Mouse (Mus musculus): ENCODE data around the gene Hdhd3. TPM values are rescaled to one million over a fixed set of nuclear protein-coding genes. Genes with fewer than 3 reads are reported as not detected.
A peak's percentile ranks its signal among the peaks of the same experiment; 100 is the strongest.
"Not testable (repeated sequence)": the region's sequence is repeated elsewhere in the genome, so short reads cannot be mapped to it uniquely, and the experiment has no call there.

Hdhd3 gene
- polyA plus RNA-seq, 2 experiments, result 7.6 to 15.0 TPM

- no peak for DNase-seq (ENCODE audit: low spot score)
- no peaks in the 10 kb centered on the region for H3K36me3 ChIP-seq (ENCODE audit: control insufficient read depth, insufficient read depth, low read length)
- 0 out of 2 replicates have a peak, but pooled peaks cover 2% of the 10 kb centered on the region for H3K4me1 ChIP-seq (ENCODE audit: control insufficient read depth, insufficient read depth, low read length)
- no peak overlapping the region for H3K4me2 ChIP-seq (replicated peaks; ENCODE audit: low read depth, low read length, severe bottlenecking)
- no peak overlapping the region for H3K9ac ChIP-seq (ENCODE audit: low read depth, low read length, severe bottlenecking)
- no peak for TF ChIP-seq POLR2A (IDR thresholded peaks at IDR 0.05; ENCODE audit: borderline replicate concordance, extremely low read depth, insufficient read depth, insufficient read length)
- no peaks in the 10 kb centered on the region for H3K9me3 ChIP-seq (ENCODE audit: control insufficient read depth, low read length)
- no peak for ATAC-seq (ENCODE audit: low FRiP score, low read depth)
- H3K4me3 ChIP-seq (replicated peaks; ENCODE audit: low read length), result no peak overlapping the region
- H3K27ac ChIP-seq (replicated peaks; ENCODE audit: low read depth, low read length), result no peak overlapping the region
- 85% methylated on average over 8 of the region's 8 CpGs for WGBS
- H3K27me3 ChIP-seq (ENCODE audit: control insufficient read depth, insufficient read depth, low read length), result 0 out of 2 replicates have a peak, but pooled peaks cover 7% of the 10 kb centered on the region
Measured at GRCm38 (mm10) chr4:62485450-62486161, 17.7 kb downstream of the Hdhd3 start.

DNA sequence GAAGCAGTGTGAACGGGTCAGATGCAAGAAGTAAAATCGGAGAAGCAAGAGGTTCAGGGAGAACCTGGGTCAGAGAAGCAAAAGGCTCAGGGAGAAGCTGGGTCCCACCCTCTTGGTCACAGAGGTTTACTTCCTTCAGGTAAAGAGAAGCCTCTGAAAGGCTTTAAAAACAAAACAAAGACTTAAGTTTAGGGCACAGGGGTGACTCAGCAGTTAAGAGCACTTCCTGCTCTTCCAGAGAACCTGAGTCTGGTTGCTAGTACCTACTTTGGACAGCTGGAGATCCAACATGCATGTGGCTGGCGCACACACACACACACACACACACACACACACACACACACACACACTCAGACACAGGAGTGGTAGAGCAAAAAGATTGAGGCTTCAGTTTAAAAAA lies 18.3 kb downstream of the Hdhd3 start:
- 0 out of 2 replicates have a peak, but pooled peaks cover 2% of the 10 kb centered on the region for H3K4me1 ChIP-seq (ENCODE audit: control insufficient read depth, insufficient read depth, low read length)
- WGBS, result 73% methylated on average over 3 of the region's 3 CpGs
- H3K27me3 ChIP-seq (ENCODE audit: control insufficient read depth, insufficient read depth, low read length), result peaks cover 10% of the 10 kb centered on the region; the same call in 1 of the 2 replicates
- H3K4me3 ChIP-seq (replicated peaks; ENCODE audit: low read length), result no peak overlapping the region
- H3K27ac ChIP-seq (replicated peaks; ENCODE audit: low read depth, low read length), result no peak overlapping the region
- no peak for TF ChIP-seq POLR2A (IDR thresholded peaks at IDR 0.05; ENCODE audit: borderline replicate concordance, extremely low read depth, insufficient read depth, insufficient read length)
- DNase-seq (ENCODE audit: low spot score) (no peak), ATAC-seq (ENCODE audit: low FRiP score, low read depth) (no peak)
- no peaks in the 10 kb centered on the region for H3K36me3 ChIP-seq (ENCODE audit: control insufficient read depth, insufficient read depth, low read length)
- no peaks in the 10 kb centered on the region for H3K9me3 ChIP-seq (ENCODE audit: control insufficient read depth, low read length)
- H3K4me2 ChIP-seq (replicated peaks; ENCODE audit: low read depth, low read length, severe bottlenecking), result no peak overlapping the region
- no peak overlapping the region for H3K9ac ChIP-seq (ENCODE audit: low read depth, low read length, severe bottlenecking)

- no peak for TF ChIP-seq POLR2A (IDR thresholded peaks at IDR 0.05; ENCODE audit: borderline replicate concordance, extremely low read depth, insufficient read depth, insufficient read length)
- Histone ChIP-seq H3K36me3 (ENCODE audit: control insufficient read depth, insufficient read depth, low read length) (no peaks in the 10 kb centered on the region), H3K9ac (ENCODE audit: low read depth, low read length, severe bottlenecking) (no peak overlapping the region), H3K9me3 (ENCODE audit: control insufficient read depth, low read length) (no peaks in the 10 kb centered on the region), H3K27ac (replicated peaks; ENCODE audit: low read depth, low read length) (no peak overlapping the region), H3K4me3 (replicated peaks; ENCODE audit: low read length) (no peak overlapping the region), H3K27me3 (ENCODE audit: control insufficient read depth, insufficient read depth, low read length) (peaks cover 17% of the 10 kb centered on the region; the same call in 1 of the 2 replicates), H3K4me1 (ENCODE audit: control insufficient read depth, insufficient read depth, low read length) (peaks cover 6% of the 10 kb centered on the region; the same call in 1 of the 2 replicates), H3K4me2 (replicated peaks; ENCODE audit: low read depth, low read length, severe bottlenecking) (peak overlapping the region; percentile 93; the same call in 1 of the 2 replicates)
- ATAC-seq (ENCODE audit: low FRiP score, low read depth) (no peak), DNase-seq (ENCODE audit: low spot score) (no peak)
- 33% methylated on average over 10 of the region's 10 CpGs for WGBS
Measured at GRCm38 (mm10) chr4:62480709-62481605, 22.3 kb downstream of the Hdhd3 start.

- no peak for TF ChIP-seq POLR2A (IDR thresholded peaks at IDR 0.05; ENCODE audit: borderline replicate concordance, extremely low read depth, insufficient read depth, insufficient read length)
- Histone ChIP-seq H3K27me3 (ENCODE audit: control insufficient read depth, insufficient read depth, low read length) (peaks cover 17% of the 10 kb centered on the region; the same call in 1 of the 2 replicates), H3K27ac (replicated peaks; ENCODE audit: low read depth, low read length) (no peak within 1 kb of the TSS), H3K9ac (ENCODE audit: low read depth, low read length, severe bottlenecking) (0 out of 2 replicates have a peak within 1 kb of the TSS, but pooled peaks have one; percentile 25), H3K4me2 (replicated peaks; ENCODE audit: low read depth, low read length, severe bottlenecking) (peak within 1 kb of the TSS; percentile 93), H3K9me3 (ENCODE audit: control insufficient read depth, low read length) (no peaks in the 10 kb centered on the region), H3K36me3 (ENCODE audit: control insufficient read depth, insufficient read depth, low read length) (no peaks in the 10 kb centered on the region), H3K4me1 (ENCODE audit: control insufficient read depth, insufficient read depth, low read length) (peaks cover 6% of the 10 kb centered on the region; the same call in 1 of the 2 replicates), H3K4me3 (replicated peaks; ENCODE audit: low read length) (peak within 1 kb of the TSS; percentile 44)
- DNase-seq (ENCODE audit: low spot score) (no peak), ATAC-seq (ENCODE audit: low FRiP score, low read depth) (peak; percentile 76)
- 1% methylated on average over 42 of the region's 71 CpGs for whole genome bisulfite sequencing
Measured at GRCm38 (mm10) chr4:62479937-62480708, 23.1 kb downstream of the Hdhd3 start, which contains the start of gene Bspry. TSS of gene Bspry (plus strand) at chr4:62480053.

GRCm38 (mm10) chr4:62479593-62479936 lies 23.7 kb downstream of the Hdhd3 start:
- H3K27ac ChIP-seq (replicated peaks; ENCODE audit: low read depth, low read length); H3K4me1 ChIP-seq (ENCODE audit: control insufficient read depth, insufficient read depth, low read length); DNase-seq (ENCODE audit: low spot score); H3K9me3 ChIP-seq (ENCODE audit: control insufficient read depth, low read length); H3K9ac ChIP-seq (ENCODE audit: low read depth, low read length, severe bottlenecking); ATAC-seq (ENCODE audit: low FRiP score, low read depth); H3K36me3 ChIP-seq (ENCODE audit: control insufficient read depth, insufficient read depth, low read length): not testable (repeated sequence)
- H3K4me3 ChIP-seq (replicated peaks; ENCODE audit: low read length), result peak overlapping the region; percentile 44
- H3K4me2 ChIP-seq (replicated peaks; ENCODE audit: low read depth, low read length, severe bottlenecking), result peak overlapping the region; percentile 93
- 14% methylated on average over 11 of the region's 11 CpGs for WGBS
- H3K27me3 ChIP-seq (ENCODE audit: control insufficient read depth, insufficient read depth, low read length), result peaks cover 17% of the 10 kb centered on the region; the same call in 1 of the 2 replicates

Data from limb, embryonic 14.5 days (tissue).